Mouse (Mus musculus) liver, embryonic 18 days (tissue): Measurements from ENCODE around the gene Kif28. TPM values are rescaled to one million over a fixed set of nuclear protein-coding genes. Genes with fewer than 3 reads are reported as not detected.

Source experiments
- polyA plus RNA-seq: library from polyadenylated mRNA; depleted of rRNA; stranded (reverse); fragments of >200 nt; gene quantifications from 2 replicates; pipeline ENCODE4 v1.2.3, GENCODE M21; 2012; rRNA removed

Gene Kif28
- 0.01 TPM in 1 of 2 replicates, not detected in the other for polyA plus RNA-seq

DNA sequence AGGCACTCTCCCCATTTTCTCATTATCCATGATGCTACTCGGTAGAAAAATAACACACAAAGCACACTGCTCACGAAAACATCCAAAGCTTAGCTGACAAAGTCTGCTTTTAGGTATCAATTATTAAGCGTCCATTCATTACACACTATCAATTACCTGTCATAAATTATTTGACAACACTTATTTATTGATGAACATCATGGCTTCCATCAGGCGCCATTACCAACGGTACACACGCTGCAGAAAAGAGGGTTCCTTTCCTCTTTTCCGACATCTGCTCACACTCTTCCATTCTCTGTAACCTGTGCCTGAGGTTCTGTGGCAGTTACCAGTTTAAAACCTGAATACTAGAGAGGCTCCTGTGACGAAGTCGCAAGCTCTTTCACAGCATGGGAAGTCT is at the start of gene Kif28:
TSS of gene Kif28 (minus strand) at position 101 of the 400 bp plus-strand sequence.

DNA sequence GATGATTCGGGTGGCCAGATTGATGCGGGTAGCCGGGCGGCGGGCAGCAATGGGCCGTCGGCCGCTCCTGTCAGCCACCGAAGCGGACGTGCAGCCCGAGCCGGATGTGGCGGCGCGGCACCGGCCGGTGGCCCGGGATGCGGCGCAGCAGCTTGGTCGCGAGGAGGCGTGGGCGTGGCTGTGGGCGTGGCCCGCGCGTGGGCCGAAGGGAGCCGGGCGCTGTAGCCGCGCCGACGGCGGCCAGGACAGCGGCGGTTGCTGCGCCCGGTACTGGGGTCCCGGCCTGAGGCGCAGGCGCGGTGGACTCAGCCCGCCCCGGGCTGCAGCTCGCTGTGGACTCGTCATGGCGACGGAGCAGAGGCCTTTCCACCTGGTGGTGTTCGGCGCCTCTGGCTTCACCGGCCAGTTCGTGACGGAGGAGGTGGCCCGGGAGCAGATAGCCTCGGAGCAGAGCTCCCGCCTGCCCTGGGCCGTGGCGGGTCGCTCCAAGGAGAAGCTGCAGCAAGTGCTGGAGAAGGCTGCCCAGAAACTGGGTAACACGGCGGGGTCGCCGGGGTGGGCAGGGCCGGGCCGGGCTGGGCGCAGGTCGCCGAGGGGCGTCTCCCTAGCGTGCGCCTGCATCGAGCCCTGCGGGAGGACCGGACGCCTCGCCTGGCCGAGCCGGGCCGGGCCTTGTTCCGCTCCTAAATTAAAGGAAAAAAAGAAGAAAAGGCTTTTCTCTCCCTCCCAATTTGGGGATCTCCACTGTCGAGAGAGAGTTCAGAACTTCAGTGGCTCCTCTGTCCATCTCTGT is 76.9 kb downstream of the Kif28 start, which contains the start of gene Sccpdh:
TSS of gene Sccpdh (plus strand) at position 198 of the 793 bp plus-strand sequence.

Other genes starting within 250 kb of the Kif28 start
- 2.9 and 3.1 TPM in 2 replicates for gene Smyd3, start 227.2 kb downstream of the Kif28 start, polyA plus RNA-seq
- gene Tfb2m, start 199.0 kb downstream of the Kif28 start, polyA plus RNA-seq = 7.6 and 8.1 TPM in 2 replicates
- gene Cnst, start 198.9 kb downstream of the Kif28 start, polyA plus RNA-seq = 5.8 and 6.5 TPM in 2 replicates
- 4.9 and 5.2 TPM in 2 replicates for gene Sccpdh, start 77.1 kb downstream of the Kif28 start, polyA plus RNA-seq
- not detected in 2 replicates for gene Gm10518, start 58.1 kb upstream of the Kif28 start, polyA plus RNA-seq
- gene Ahctf1, start 58.4 kb upstream of the Kif28 start, polyA plus RNA-seq = 14.7 and 15.8 TPM in 2 replicates
- 3.7 and 3.9 TPM in 2 replicates for gene Cdc42bpa, start 215.2 kb upstream of the Kif28 start, polyA plus RNA-seq